In genomic region chr17:57059486-57059977, GRCm38 (mm10) we compare ENCODE assay signal across 8 mouse cellular contexts. TPM values are rescaled to one million over a fixed set of nuclear protein-coding genes. Genes with fewer than 3 reads are reported as not detected.
A peak's percentile ranks its signal among the peaks of the same experiment; 100 is the strongest.
DNase-seq lines count a peak whose midpoint lies in the region; ATAC-seq lines count a peak whose summit lies in the region.

Slc25a23 (minus strand) TSS chr17:57059863.

- WGBS in hindbrain, embryonic 15.5 days = under 1% methylated on average over 32 of the region's 45 CpGs

- peaks cover 25% of the 10 kb centered on the region for H3K27me3 ChIP-seq in hindbrain, embryonic 15.5 days

- ATAC-seq in hindbrain, embryonic 15.5 days (ENCODE audit: low FRiP score, low read depth) = peak; percentile 77

- H3K4me3 ChIP-seq in hindbrain, embryonic 15.5 days = peak within 1 kb of the TSS; percentile 94

- no peaks in the 10 kb centered on the region for H3K9me3 ChIP-seq in hindbrain, embryonic 15.5 days

- peaks cover 8% of the 10 kb centered on the region for H3K36me3 ChIP-seq in hindbrain, embryonic 15.5 days

- H3K4me2 ChIP-seq in hindbrain, embryonic 15.5 days = peak within 1 kb of the TSS; percentile 72

- peaks cover 32% of the 10 kb centered on the region for H3K4me1 ChIP-seq in hindbrain, embryonic 15.5 days (replicated peaks)

- peak within 1 kb of the TSS; percentile 91 for H3K27ac ChIP-seq in hindbrain, embryonic 15.5 days (replicated peaks)

- peak; percentile 92 for DNase-seq in R1 (ENCODE audit: low read depth, low spot score)
- peak; percentile 86 to 89 for DNase-seq in cerebellum, postnatal 14 days
- peak; percentile 52 for DNase-seq in gastrocnemius, adult 18-20 months (ENCODE audit: low spot score)
- DNase-seq in left cerebral cortex, adult 11 months (ENCODE audit: low spot score) = peak; percentile 57
- peak; percentile 41 for DNase-seq in lung, postnatal 25 days (ENCODE audit: low spot score)
- peak; percentile 74 to 76 for DNase-seq in right cerebral cortex, adult 2 months (ENCODE audit: low spot score in 2 of 2)
- peak; percentile 90 for DNase-seq in yolk sac, embryonic 10.5 days (ENCODE audit: low spot score)

- H3K9ac ChIP-seq in hindbrain, embryonic 15.5 days = peak within 1 kb of the TSS; percentile 86

RNA-seq across cellular contexts. Expression of gene Slc25a23, which starts in this region (rescaled TPM):
- total RNA-seq in gastrocnemius, adult 18-20 months (2021) = 10 to 100 TPM; 34.1 to 40.3 TPM
- polyA plus RNA-seq in hindbrain, embryonic 15.5 days (2015; fragmentation: Nextera tagmentation; extraction: Ambion mirVana) = 43.1 and 45.0 TPM in 2 replicates

Comparison
In these comparisons a context has a peak if more than half of its experiments do, and no peak if none do; other contexts are left out.
1. Peak in every context shown above with its lines: DNase-seq, ATAC-seq, H3K4me3 ChIP-seq and H3K27ac ChIP-seq.
2. DNase-seq: peak in every context shown above with its lines; median percentile 92 in R1; 90 in yolk sac, embryonic 10.5 days; 88 in cerebellum, postnatal 14 days; 75 in right cerebral cortex, adult 2 months; 57 in left cerebral cortex, adult 11 months; 52 in gastrocnemius, adult 18-20 months; 41 in lung, postnatal 25 days.